Mouse (Mus musculus) liver, embryonic 12.5 days (tissue): ENCODE results near the gene Lysmd3. TPM values are rescaled to one million over a fixed set of nuclear protein-coding genes. Genes with fewer than 3 reads are reported as not detected.
"Not testable (repeated sequence)": the region's sequence is repeated elsewhere in the genome, so short reads cannot be mapped to it uniquely, and the experiment has no call there.

Experiments
- ATAC-seq: fragments of 200-750 bp; cut with Nextera tagmentation; 2 replicates; pipeline ENCODE4 v1.8.0; 2017; ENCODE audit warnings: moderate number of reproducible peaks, mild to moderate bottlenecking, moderate library complexity
- H3K27ac ChIP-seq: fragments of 300-500 bp; sonication (generic); 2 replicates; pipeline ENCODE4 v1.5.1; 2016; ENCODE audit warnings: mild to moderate bottlenecking
- H3K27me3 ChIP-seq: fragments of 300-500 bp; sonication (generic); replicated peaks from 2 replicates; pipeline ENCODE4 v1.6.1; 2016; ENCODE audit warnings: mild to moderate bottlenecking, moderate library complexity
- H3K36me3 ChIP-seq: fragments of 300-500 bp; sonication (generic); 2 replicates; pipeline ENCODE4 v1.6.1; 2016; ENCODE audit warnings: mild to moderate bottlenecking, moderate library complexity
- H3K4me1 ChIP-seq: fragments of 300-500 bp; sonication (generic); 2 replicates; pipeline ENCODE4 v1.6.1; 2016
- H3K4me2 ChIP-seq: fragments of 300-500 bp; sonication (generic); 2 replicates; pipeline ENCODE4 v1.6.1; 2016; ENCODE audit warnings: mild to moderate bottlenecking, moderate library complexity
- H3K4me3 ChIP-seq: fragments of 300-500 bp; sonication (generic); 2 replicates; pipeline ENCODE4 v1.5.1; 2016; ENCODE audit warnings: mild to moderate bottlenecking, moderate library complexity
- H3K9ac ChIP-seq: fragments of 300-500 bp; sonication (generic); 2 replicates; pipeline ENCODE4 v1.6.1; 2016; ENCODE audit warnings: mild to moderate bottlenecking, moderate library complexity
- H3K9me3 ChIP-seq: fragments of 300-500 bp; sonication (generic); replicated peaks from 2 replicates; pipeline ENCODE4 v1.6.1; 2016; ENCODE audit warnings: mild to moderate bottlenecking, moderate library complexity
- WGBS: fragments of 180-500 bp; shearing (Covaris S2); methylation state at CpG from one replicate; pipeline ENCODE4 v1.1.7; 2016; ENCODE audit not compliant: insufficient replicate concordance; 5-methylcytosine and 5-hydroxymethylcytosine counted together
- polyA plus RNA-seq: library from polyadenylated mRNA; unstranded; fragments of >200 nt; fragmentation: Nextera tagmentation; extraction: Ambion mirVana; gene quantifications from 2 replicates; pipeline ENCODE4 v1.2.1, GENCODE M21; 2016

Gene Lysmd3
- polyA plus RNA-seq, 1 experiment from 2014 or later = 19.5 TPM

- Histone ChIP-seq H3K27ac (peak overlapping the region; percentile 95), H3K4me2 (no peak overlapping the region), H3K36me3 (no peaks in the 10 kb centered on the region), H3K4me3 (no peak overlapping the region), H3K27me3 (no peaks in the 10 kb centered on the region), H3K9me3 (no peaks in the 10 kb centered on the region), H3K9ac (no peak overlapping the region), H3K4me1 (peaks cover 63% of the 10 kb centered on the region)
- WGBS = 88% methylated on average over 11 of the region's 11 CpGs
- no peak for ATAC-seq
These were observed 13.4 kb upstream of the Lysmd3 start for GRCm38 (mm10) chr13:81644047-81644565.

- Histone ChIP-seq H3K27ac (peak overlapping the region; percentile 79), H3K9ac (no peak overlapping the region), H3K36me3 (no peaks in the 10 kb centered on the region), H3K9me3 (no peaks in the 10 kb centered on the region), H3K27me3 (no peaks in the 10 kb centered on the region), H3K4me1 (peaks cover 70% of the 10 kb centered on the region), H3K4me3 (no peak overlapping the region), H3K4me2 (peak overlapping the region; percentile 40)
- ATAC-seq = peak; percentile 50; the same call in 1 of the 2 replicates
- WGBS = 31% methylated on average over 6 of the region's 6 CpGs
These were observed 11.1 kb upstream of the Lysmd3 start for GRCm38 (mm10) chr13:81646348-81646747.

GRCm38 (mm10) chr13:81650382-81650781, 7.1 kb upstream of the Lysmd3 start:
- peak; percentile 47; the same call in 1 of the 2 replicates for ATAC-seq

GRCm38 (mm10) chr13:81656091-81656850, 1.2 kb upstream of the Lysmd3 start:
- ATAC-seq = no peak
- Histone ChIP-seq H3K27me3 (no peaks in the 10 kb centered on the region), H3K9ac (peak overlapping the region; percentile 88; the same call in 1 of the 2 replicates), H3K4me3 (peak overlapping the region; percentile 88), H3K4me2 (peak overlapping the region; percentile 80), H3K4me1 (peaks cover 33% of the 10 kb centered on the region), H3K36me3 (peaks cover 7% of the 10 kb centered on the region), H3K9me3 (0 out of 2 replicates have a peak, but pooled peaks cover 3% of the 10 kb centered on the region), H3K27ac (peak overlapping the region; percentile 95)
- 68% methylated on average over 14 of the region's 14 CpGs for WGBS

More at GRCm38 (mm10) chr13:81650382-81650781, 7.1 kb upstream of the Lysmd3 start:
- H3K27me3 ChIP-seq, H3K9ac ChIP-seq, H3K36me3 ChIP-seq, H3K9me3 ChIP-seq, H3K4me3 ChIP-seq: not testable (repeated sequence)
- H3K4me2 ChIP-seq = peak overlapping the region; percentile 38
- WGBS = 29% methylated on average over 5 of the region's 6 CpGs
- H3K4me1 ChIP-seq = peaks cover 40% of the 10 kb centered on the region
- 0 out of 2 replicates have a peak overlapping the region, but pooled peaks have one; percentile 27 for H3K27ac ChIP-seq

- H3K4me3 ChIP-seq = peak overlapping the region; percentile 88
- H3K27me3 ChIP-seq = no peaks in the 10 kb centered on the region
- 29% methylated on average over 5 of the region's 5 CpGs for WGBS
- 0 out of 2 replicates have a peak, but pooled peaks cover 3% of the 10 kb centered on the region for H3K9me3 ChIP-seq
- H3K27ac ChIP-seq = peak overlapping the region; percentile 95
- H3K4me2 ChIP-seq = peak overlapping the region; percentile 80
- peak; percentile 82 for ATAC-seq
- peak overlapping the region; percentile 88 for H3K9ac ChIP-seq
- peaks cover 39% of the 10 kb centered on the region for H3K4me1 ChIP-seq
- H3K36me3 ChIP-seq = peaks cover 14% of the 10 kb centered on the region
These were observed 484 bp upstream of the Lysmd3 start for GRCm38 (mm10) chr13:81657008-81657350.

- Histone ChIP-seq H3K4me3 (peak overlapping the region; percentile 88), H3K4me1 (peaks cover 48% of the 10 kb centered on the region), H3K36me3 (peaks cover 14% of the 10 kb centered on the region), H3K27ac (peak overlapping the region; percentile 95), H3K4me2 (peak overlapping the region; percentile 80), H3K27me3 (no peaks in the 10 kb centered on the region), H3K9me3 (0 out of 2 replicates have a peak, but pooled peaks cover 3% of the 10 kb centered on the region), H3K9ac (peak overlapping the region; percentile 88)
- 11% methylated on average over 21 of the region's 21 CpGs for WGBS
- no peak for ATAC-seq
These were observed 740 bp downstream of the Lysmd3 start for GRCm38 (mm10) chr13:81658053-81658752.

GRCm38 (mm10) chr13:81663566-81664330, 6.3 kb downstream of the Lysmd3 start:
- Histone ChIP-seq H3K4me1 (peaks cover 44% of the 10 kb centered on the region), H3K9me3 (no peaks in the 10 kb centered on the region), H3K27ac (peak overlapping the region; percentile 78), H3K9ac (peak overlapping the region; percentile 53; the same call in 1 of the 2 replicates), H3K27me3 (no peaks in the 10 kb centered on the region), H3K4me2 (peak overlapping the region; percentile 46), H3K4me3 (no peak overlapping the region), H3K36me3 (peaks cover 60% of the 10 kb centered on the region)
- 72% methylated on average over 12 of the region's 12 CpGs for WGBS
- peak; percentile 98 for ATAC-seq

GRCm38 (mm10) chr13:81664331-81664698, 6.9 kb downstream of the Lysmd3 start:
- Histone ChIP-seq H3K9ac (no peak overlapping the region), H3K9me3 (no peaks in the 10 kb centered on the region), H3K27ac (0 out of 2 replicates have a peak overlapping the region, but pooled peaks have one; percentile 28), H3K36me3 (peaks cover 66% of the 10 kb centered on the region), H3K27me3 (no peaks in the 10 kb centered on the region), H3K4me3 (no peak overlapping the region), H3K4me2 (no peak overlapping the region), H3K4me1 (peaks cover 38% of the 10 kb centered on the region)
- no peak for ATAC-seq
- WGBS = 83% methylated on average over 5 of the region's 5 CpGs

- peaks cover 19% of the 10 kb centered on the region for H3K4me1 ChIP-seq
- no peak overlapping the region for H3K4me3 ChIP-seq
- no peaks in the 10 kb centered on the region for H3K9me3 ChIP-seq
- no peak overlapping the region for H3K4me2 ChIP-seq
- ATAC-seq = no peak
- H3K27me3 ChIP-seq = no peaks in the 10 kb centered on the region
- 75% methylated on average over 5 of the region's 5 CpGs for WGBS
- H3K36me3 ChIP-seq = peaks cover 67% of the 10 kb centered on the region
- H3K9ac ChIP-seq = no peak overlapping the region
- H3K27ac ChIP-seq = no peak overlapping the region
These were observed 10.2 kb downstream of the Lysmd3 start for GRCm38 (mm10) chr13:81667713-81668112.

- H3K4me1 ChIP-seq = no peaks in the 10 kb centered on the region
- peaks cover 71% of the 10 kb centered on the region for H3K36me3 ChIP-seq
- ATAC-seq = no peak
- H3K4me3 ChIP-seq = no peak overlapping the region
- H3K4me2 ChIP-seq = no peak overlapping the region
- H3K9me3 ChIP-seq = no peaks in the 10 kb centered on the region
- no peak overlapping the region for H3K9ac ChIP-seq
- no peak overlapping the region for H3K27ac ChIP-seq
- WGBS = 80% methylated on average over 8 of the region's 8 CpGs
- H3K27me3 ChIP-seq = no peaks in the 10 kb centered on the region
These were observed 17.9 kb downstream of the Lysmd3 start for GRCm38 (mm10) chr13:81675333-81675732.

- Histone ChIP-seq H3K4me3 (no peak overlapping the region), H3K36me3 (peaks cover 62% of the 10 kb centered on the region), H3K27me3 (no peaks in the 10 kb centered on the region), H3K4me2 (no peak overlapping the region), H3K9ac (no peak overlapping the region), H3K4me1 (peaks cover 7% of the 10 kb centered on the region), H3K27ac (no peak overlapping the region), H3K9me3 (no peaks in the 10 kb centered on the region)
- WGBS = 83% methylated on average over 3 of the region's 3 CpGs
- peak; percentile 70 for ATAC-seq
These were observed 25.6 kb downstream of the Lysmd3 start for GRCm38 (mm10) chr13:81683107-81683506.
